Mouse (Mus musculus) heart, adult 2 months (tissue): Measurements from ENCODE around the gene Fam214a.
"Not testable (repeated sequence)": the region's sequence is repeated elsewhere in the genome, so short reads cannot be mapped to it uniquely, and the experiment has no call there.

Experiments used
- CTCF ChIP-seq: fragments of 200-600 bp; IDR thresholded peaks from 2 replicates; pipeline ENCODE4 v1.8.1; 2022; ENCODE audit warnings: antibody characterized with exemption, mild to moderate bottlenecking, moderate library complexity
- POLR2A ChIP-seq: fragments of 200-500 bp; IDR thresholded peaks from 2 replicates; pipeline ENCODE4 v1.6.1; 2011; ENCODE audit warnings: mild to moderate bottlenecking, low read depth, low read length, control low read depth; ENCODE audit not compliant: insufficient read depth

DNA sequence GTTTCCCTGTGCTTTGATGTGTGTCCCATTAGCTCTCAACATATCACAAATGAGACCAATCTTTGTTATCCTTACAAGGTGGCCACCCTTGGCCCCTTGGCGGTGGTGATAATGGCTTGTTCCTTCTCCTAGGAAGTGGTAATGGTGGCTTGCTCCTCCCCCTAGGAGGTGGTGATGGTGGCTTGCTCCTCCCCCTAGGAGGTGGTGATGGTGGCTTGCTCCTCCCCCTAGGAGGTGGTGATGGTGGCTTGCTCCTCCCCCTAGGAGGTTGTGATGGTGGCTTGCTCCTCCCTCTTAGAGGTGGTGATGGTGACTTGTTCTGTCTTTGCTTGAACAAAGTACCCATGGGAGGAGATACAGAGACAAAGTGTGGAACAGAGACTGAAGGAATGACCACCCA, 30.0 kb downstream of the Fam214a start:
- TF ChIP-seq POLR2A, CTCF: not testable (repeated sequence)
